Mouse (Mus musculus): Measurements from ENCODE around the gene Calhm4. TPM values are rescaled to one million over a fixed set of nuclear protein-coding genes. Genes with fewer than 3 reads are reported as not detected.

Gene Calhm4
- polyA plus RNA-seq, 1 experiment from 2014 or later: not detected

DNA sequence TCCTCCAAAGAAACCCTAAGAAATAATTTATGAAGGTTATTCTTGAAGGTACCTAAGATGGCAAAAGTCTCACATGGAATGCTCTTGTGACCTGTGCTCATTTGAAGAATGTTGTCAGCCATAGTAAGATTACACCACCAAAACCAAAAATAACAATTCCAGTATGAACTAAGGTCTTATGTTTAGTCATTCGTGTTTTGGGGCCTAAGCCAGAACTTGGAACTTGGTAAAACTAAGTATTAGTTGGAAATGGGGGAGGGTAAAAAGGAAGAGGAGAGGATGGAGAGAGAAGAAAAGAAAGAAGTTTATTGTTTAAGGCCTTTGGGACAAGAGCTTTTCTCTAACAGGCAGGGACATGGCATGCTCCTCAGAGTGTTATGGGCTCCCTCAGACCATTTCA lies 25.5 kb upstream of the Calhm4 start:
- ATAC-seq (ENCODE audit: low FRiP score) (no peak), DNase-seq (ENCODE audit: low spot score, missing footprints) (no peak)
- H3K9ac ChIP-seq (ENCODE audit: low read length): no peak overlapping the region
- 67% methylated on average over 1 of the region's 1 CpGs for WGBS
- H3K27ac ChIP-seq (ENCODE audit: low read depth, low read length): no peak overlapping the region
- H3K36me3 ChIP-seq (ENCODE audit: control insufficient read depth, insufficient read depth, low read length): no peaks in the 10 kb centered on the region
- no peak overlapping the region for H3K4me3 ChIP-seq (ENCODE audit: low read depth, low read length)
- no peaks in the 10 kb centered on the region for H3K4me1 ChIP-seq (ENCODE audit: control insufficient read depth, insufficient read depth, low read length)
- H3K27me3 ChIP-seq (ENCODE audit: control insufficient read depth, insufficient read depth, low read length): no peaks in the 10 kb centered on the region
- H3K4me2 ChIP-seq: no peak overlapping the region
- H3K9me3 ChIP-seq (ENCODE audit: control insufficient read depth, low read length): no peaks in the 10 kb centered on the region

DNA sequence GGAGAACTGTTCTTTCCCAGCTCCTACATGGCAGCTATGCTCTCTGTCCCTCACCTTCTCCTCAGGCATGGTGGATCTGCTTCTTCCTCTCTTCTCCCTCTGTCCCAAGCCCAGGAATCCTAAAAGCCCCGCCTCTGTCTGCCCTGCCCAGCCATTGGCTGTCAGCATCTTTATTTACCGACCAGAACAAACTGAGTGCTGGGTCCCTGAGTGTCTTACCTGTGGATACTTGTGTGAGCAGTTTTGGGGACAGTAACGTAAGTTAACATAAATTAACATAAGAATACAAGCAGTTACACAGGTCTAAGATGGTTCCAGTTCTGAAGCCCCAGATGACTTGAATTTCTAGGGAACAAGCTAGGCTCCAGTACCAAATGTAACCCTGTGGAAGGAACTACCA lies 22.5 kb upstream of the Calhm4 start:
- Histone ChIP-seq H3K4me2 (no peak overlapping the region), H3K36me3 (ENCODE audit: control insufficient read depth, insufficient read depth, low read length) (no peaks in the 10 kb centered on the region), H3K27me3 (ENCODE audit: control insufficient read depth, insufficient read depth, low read length) (no peaks in the 10 kb centered on the region), H3K4me3 (ENCODE audit: low read depth, low read length) (no peak overlapping the region), H3K9ac (ENCODE audit: low read length) (no peak overlapping the region), H3K9me3 (ENCODE audit: control insufficient read depth, low read length) (no peaks in the 10 kb centered on the region), H3K4me1 (ENCODE audit: control insufficient read depth, insufficient read depth, low read length) (no peaks in the 10 kb centered on the region), H3K27ac (ENCODE audit: low read depth, low read length) (no peak overlapping the region)
- DNase-seq (ENCODE audit: low spot score, missing footprints): no peak
- WGBS: 50% methylated on average over 3 of the region's 3 CpGs
- ATAC-seq (ENCODE audit: low FRiP score): no peak

DNA sequence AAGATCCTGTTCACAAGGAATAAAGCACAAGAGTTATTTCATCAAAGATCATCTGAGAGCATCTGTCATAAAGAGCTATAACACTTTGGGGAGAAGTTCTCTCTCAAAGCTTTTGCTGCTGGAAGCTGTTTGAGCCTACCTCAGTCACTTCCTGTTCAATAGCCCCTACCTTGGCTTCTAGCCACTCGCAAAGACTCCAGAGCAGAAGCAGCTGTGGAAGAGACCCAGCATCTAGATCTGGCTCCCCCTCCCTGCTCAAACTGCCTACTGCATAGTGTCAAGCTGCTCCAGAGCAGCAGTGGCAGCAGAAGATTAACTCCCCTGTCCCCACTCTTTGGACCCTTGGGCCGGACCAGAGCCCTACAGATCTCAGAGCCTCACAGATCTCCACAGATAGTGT lies 9.9 kb upstream of the Calhm4 start:
- H3K4me2 ChIP-seq: no peak overlapping the region
- H3K4me3 ChIP-seq (ENCODE audit: low read depth, low read length): no peak overlapping the region
- H3K4me1 ChIP-seq (ENCODE audit: control insufficient read depth, insufficient read depth, low read length): no peaks in the 10 kb centered on the region
- H3K9me3 ChIP-seq (ENCODE audit: control insufficient read depth, low read length): no peaks in the 10 kb centered on the region
- ATAC-seq (ENCODE audit: low FRiP score) (no peak), DNase-seq (ENCODE audit: low spot score, missing footprints) (no peak)
- H3K9ac ChIP-seq (ENCODE audit: low read length): no peak overlapping the region
- 87% methylated on average over 2 of the region's 2 CpGs for WGBS
- no peak overlapping the region for H3K27ac ChIP-seq (ENCODE audit: low read depth, low read length)
- H3K36me3 ChIP-seq (ENCODE audit: control insufficient read depth, insufficient read depth, low read length): no peaks in the 10 kb centered on the region
- no peaks in the 10 kb centered on the region for H3K27me3 ChIP-seq (ENCODE audit: control insufficient read depth, insufficient read depth, low read length)

DNA sequence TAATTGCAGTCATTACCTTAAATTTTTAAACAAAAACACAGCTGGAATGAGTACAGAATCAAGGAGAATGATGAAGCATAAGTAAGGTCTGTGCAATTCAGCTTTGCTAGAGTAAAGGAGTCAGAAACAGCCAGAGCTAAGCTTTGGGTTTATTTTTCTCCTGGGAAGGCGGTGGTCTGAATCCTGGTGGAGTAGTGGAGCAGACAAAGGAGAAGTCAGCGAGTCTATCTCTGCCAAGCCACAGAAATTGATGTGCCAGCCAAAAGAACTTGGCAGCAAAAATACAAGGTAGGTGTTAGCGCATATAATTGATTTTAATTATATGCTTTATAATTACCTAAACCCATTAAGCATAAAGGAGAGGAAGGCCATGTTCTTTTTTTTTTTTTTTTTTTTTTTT lies 6.7 kb downstream of the Calhm4 start, which contains the start of gene Trappc3l:
Gene Trappc3l, plus strand, starts transcription at position 197 of the 400 bp plus-strand sequence.
- ATAC-seq (ENCODE audit: low FRiP score): no peak
- Histone ChIP-seq H3K4me3 (ENCODE audit: low read depth, low read length) (no peak within 1 kb of the TSS), H3K36me3 (ENCODE audit: control insufficient read depth, insufficient read depth, low read length) (no peaks in the 10 kb centered on the region), H3K4me1 (ENCODE audit: control insufficient read depth, insufficient read depth, low read length) (no peaks in the 10 kb centered on the region), H3K9me3 (ENCODE audit: control insufficient read depth, low read length) (no peaks in the 10 kb centered on the region), H3K9ac (ENCODE audit: low read length) (no peak within 1 kb of the TSS), H3K27me3 (ENCODE audit: control insufficient read depth, insufficient read depth, low read length) (no peaks in the 10 kb centered on the region), H3K4me2 (no peak within 1 kb of the TSS), H3K27ac (ENCODE audit: low read depth, low read length) (no peak within 1 kb of the TSS)
- DNase-seq (ENCODE audit: low spot score, missing footprints): no peak
- 81% methylated on average over 3 of the region's 3 CpGs for WGBS

DNA sequence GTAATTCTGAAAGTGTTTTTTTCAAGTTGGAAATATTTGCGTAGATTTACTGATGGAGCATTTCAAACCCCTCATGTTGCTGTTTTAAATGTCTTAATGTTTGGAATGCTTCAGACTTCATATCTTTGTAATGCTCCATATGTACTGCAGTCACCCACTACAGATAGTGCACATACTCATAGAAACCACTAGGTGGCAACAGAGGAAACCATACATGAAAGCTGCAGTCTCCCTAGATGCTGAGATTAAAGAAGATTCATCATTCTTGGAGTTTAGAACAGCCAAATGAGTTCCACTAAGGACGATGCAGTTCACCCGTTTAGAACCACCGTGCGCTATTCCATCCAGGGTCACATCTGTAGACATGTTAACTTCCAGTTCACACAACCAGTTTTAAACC lies 7.5 kb downstream of the Calhm4 start:
- Histone ChIP-seq H3K4me3 (ENCODE audit: low read depth, low read length) (no peak overlapping the region), H3K9ac (ENCODE audit: low read length) (no peak overlapping the region), H3K36me3 (ENCODE audit: control insufficient read depth, insufficient read depth, low read length) (no peaks in the 10 kb centered on the region), H3K9me3 (ENCODE audit: control insufficient read depth, low read length) (no peaks in the 10 kb centered on the region), H3K27ac (ENCODE audit: low read depth, low read length) (no peak overlapping the region), H3K4me1 (ENCODE audit: control insufficient read depth, insufficient read depth, low read length) (no peaks in the 10 kb centered on the region), H3K4me2 (no peak overlapping the region), H3K27me3 (ENCODE audit: control insufficient read depth, insufficient read depth, low read length) (no peaks in the 10 kb centered on the region)
- DNase-seq (ENCODE audit: low spot score, missing footprints) (peak; percentile 85), ATAC-seq (ENCODE audit: low FRiP score) (peak; percentile 75)
- WGBS: 16% methylated on average over 5 of the region's 5 CpGs

DNA sequence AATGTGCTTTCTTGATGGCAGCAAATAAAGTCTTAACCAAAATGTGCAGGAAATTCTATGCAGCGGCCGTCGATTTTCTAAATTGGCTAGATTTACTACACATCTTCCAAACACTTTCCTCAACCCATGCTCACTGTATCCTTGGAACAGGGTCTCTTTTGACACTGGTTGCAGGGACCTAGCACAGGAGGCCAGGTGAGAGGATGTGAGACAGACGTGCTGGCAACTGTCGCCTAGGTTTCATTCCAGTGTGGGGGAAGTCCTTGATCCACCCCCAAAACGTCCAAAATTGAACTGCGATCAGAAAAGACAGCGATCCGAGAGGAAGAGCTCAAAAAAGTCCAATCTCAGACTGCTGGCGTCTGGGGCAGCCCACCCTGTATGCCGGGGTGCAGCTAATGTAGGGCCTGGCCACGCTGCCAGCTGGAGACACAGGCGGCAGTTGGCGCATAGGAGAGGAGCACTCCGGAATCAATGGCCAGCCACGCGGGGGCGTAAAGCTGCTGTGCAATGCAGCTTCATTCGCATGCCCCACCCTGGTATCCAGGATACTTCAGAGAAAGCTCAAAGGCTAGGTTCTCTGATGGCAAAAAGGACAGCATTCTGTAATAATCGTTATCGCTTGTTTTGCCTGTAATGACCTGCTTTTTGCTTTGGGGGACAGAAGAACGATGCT lies 10.3 kb downstream of the Calhm4 start:
- Histone ChIP-seq H3K4me3 (ENCODE audit: low read depth, low read length) (no peak overlapping the region), H3K4me1 (ENCODE audit: control insufficient read depth, insufficient read depth, low read length) (no peaks in the 10 kb centered on the region), H3K36me3 (ENCODE audit: control insufficient read depth, insufficient read depth, low read length) (no peaks in the 10 kb centered on the region), H3K4me2 (peak overlapping the region; percentile 30; the same call in 1 of the 2 replicates), H3K27me3 (ENCODE audit: control insufficient read depth, insufficient read depth, low read length) (no peaks in the 10 kb centered on the region), H3K27ac (ENCODE audit: low read depth, low read length) (no peak overlapping the region), H3K9me3 (ENCODE audit: control insufficient read depth, low read length) (no peaks in the 10 kb centered on the region), H3K9ac (ENCODE audit: low read length) (peak overlapping the region; percentile 20; the same call in 1 of the 2 replicates)
- 22% methylated on average over 22 of the region's 22 CpGs for WGBS
- ATAC-seq (ENCODE audit: low FRiP score) (peak; percentile 87), DNase-seq (ENCODE audit: low spot score, missing footprints) (peak; percentile 94)

DNA sequence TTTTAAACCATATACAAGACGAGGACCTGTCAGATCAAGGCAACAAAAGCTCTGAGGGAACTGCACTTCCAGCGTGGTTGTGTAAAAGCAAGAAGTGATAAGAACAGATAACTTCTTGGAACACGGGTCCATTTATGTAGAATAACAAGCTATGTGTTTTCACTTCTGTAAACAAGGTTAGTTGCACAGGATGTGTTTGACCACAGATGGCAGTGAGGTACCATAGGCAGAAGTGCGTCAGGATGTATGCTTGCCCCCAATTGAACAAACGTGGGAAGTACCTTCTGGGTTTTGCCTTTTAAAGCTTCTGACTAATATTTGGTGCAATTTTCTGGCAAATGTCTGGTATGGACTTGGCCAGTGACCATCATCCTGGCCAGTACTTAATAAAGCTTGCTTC lies 13.8 kb downstream of the Calhm4 start:
- Histone ChIP-seq H3K4me2 (no peak overlapping the region), H3K36me3 (ENCODE audit: control insufficient read depth, insufficient read depth, low read length) (no peaks in the 10 kb centered on the region), H3K9ac (ENCODE audit: low read length) (no peak overlapping the region), H3K27ac (ENCODE audit: low read depth, low read length) (no peak overlapping the region), H3K27me3 (ENCODE audit: control insufficient read depth, insufficient read depth, low read length) (no peaks in the 10 kb centered on the region), H3K4me1 (ENCODE audit: control insufficient read depth, insufficient read depth, low read length) (no peaks in the 10 kb centered on the region), H3K4me3 (ENCODE audit: low read depth, low read length) (no peak overlapping the region), H3K9me3 (ENCODE audit: control insufficient read depth, low read length) (no peaks in the 10 kb centered on the region)
- no peak for DNase-seq (ENCODE audit: low spot score, missing footprints)
- ATAC-seq (ENCODE audit: low FRiP score): no peak
- 82% methylated on average over 5 of the region's 5 CpGs for WGBS

DNA sequence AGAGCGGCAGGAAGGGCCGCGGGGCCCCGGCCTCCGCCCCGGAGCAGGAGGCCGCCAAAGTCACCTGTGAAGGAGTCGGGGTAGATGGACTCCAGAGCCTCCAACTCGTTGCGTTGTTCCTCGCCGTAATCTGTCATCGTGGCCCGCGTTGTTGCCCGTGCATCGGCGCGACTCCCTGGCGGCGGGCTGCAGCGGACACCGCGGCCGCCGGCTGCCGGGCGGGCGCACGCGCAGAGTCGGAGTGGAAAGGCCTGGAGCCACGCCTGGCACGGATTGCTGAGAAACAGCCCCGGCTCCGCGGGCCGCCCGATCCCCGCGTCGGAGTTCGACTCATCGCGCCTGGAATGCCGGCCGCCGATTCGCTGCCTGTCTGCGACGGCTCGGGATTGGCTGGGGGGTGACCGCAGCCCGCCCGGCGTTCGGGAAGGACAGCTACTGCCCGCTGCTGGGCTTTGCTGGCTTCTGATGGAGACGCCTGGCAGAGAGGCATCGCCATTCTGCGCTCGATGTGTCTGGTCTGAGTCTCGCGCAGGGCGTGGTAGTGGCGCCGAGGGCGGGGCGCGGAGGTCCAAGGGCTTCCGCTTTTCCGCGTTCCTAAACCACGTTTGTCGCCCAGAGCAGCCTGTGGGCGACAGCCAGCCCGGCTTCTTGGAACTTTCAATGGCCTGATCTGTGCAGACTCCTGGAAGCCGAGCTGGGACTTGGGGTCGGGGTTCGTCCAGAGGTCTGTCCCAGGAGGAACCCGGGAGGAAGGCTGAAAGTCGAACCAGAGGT lies 24.6 kb downstream of the Calhm4 start, which contains the start of gene Rwdd1:
Gene Rwdd1, minus strand, starts transcription at position 323 of the 774 bp plus-strand sequence.
- WGBS: under 1% methylated on average over 82 of the region's 82 CpGs
- peak within 1 kb of the TSS; percentile 73 for H3K27ac ChIP-seq (ENCODE audit: low read depth, low read length)
- ATAC-seq (ENCODE audit: low FRiP score): peak; percentile 100

DNA sequence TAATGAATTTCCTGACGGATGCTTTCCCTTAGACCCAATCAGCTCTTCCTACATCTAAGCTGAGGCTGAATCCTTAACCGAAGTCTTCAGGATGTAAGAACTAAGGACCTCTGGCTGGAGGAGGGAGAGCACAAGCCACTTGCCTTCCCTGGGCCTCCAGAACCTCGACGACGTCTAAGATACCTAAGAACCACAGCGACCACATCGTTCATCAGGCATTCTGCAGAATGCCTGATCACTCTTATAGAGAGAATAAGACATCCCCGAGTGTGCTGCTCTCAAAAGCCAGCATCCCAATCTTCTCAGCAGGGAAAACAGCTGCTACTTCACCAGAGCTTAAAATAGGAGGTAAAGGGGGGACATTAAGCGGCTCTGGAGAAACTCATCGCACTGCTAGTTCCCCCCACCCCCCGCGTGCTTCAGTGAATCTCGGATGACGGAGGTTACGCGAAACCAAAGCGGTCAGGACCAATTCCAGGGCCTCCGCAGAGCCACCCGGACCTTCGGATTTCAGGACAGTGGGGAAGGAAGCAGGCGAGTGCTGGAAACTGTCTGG lies 25.3 kb downstream of the Calhm4 start:
- under 1% methylated on average over 21 of the region's 21 CpGs for WGBS
- DNase-seq (ENCODE audit: low spot score, missing footprints): peak; percentile 86
- Histone ChIP-seq H3K4me3 (ENCODE audit: low read depth, low read length) (peak overlapping the region; percentile 71), H3K9ac (ENCODE audit: low read length) (peak overlapping the region; percentile 93), H3K4me1 (ENCODE audit: control insufficient read depth, insufficient read depth, low read length) (peaks cover 14% of the 10 kb centered on the region), H3K27ac (ENCODE audit: low read depth, low read length) (peak overlapping the region; percentile 73), H3K4me2 (peak overlapping the region; percentile 78), H3K36me3 (ENCODE audit: control insufficient read depth, insufficient read depth, low read length) (no peaks in the 10 kb centered on the region), H3K27me3 (ENCODE audit: control insufficient read depth, insufficient read depth, low read length) (no peaks in the 10 kb centered on the region), H3K9me3 (ENCODE audit: control insufficient read depth, low read length) (no peaks in the 10 kb centered on the region)
- no peak for ATAC-seq (ENCODE audit: low FRiP score)

More for the DNA sequence above, 24.6 kb downstream of the Calhm4 start, which contains the start of gene Rwdd1:
- Histone ChIP-seq H3K36me3 (ENCODE audit: control insufficient read depth, insufficient read depth, low read length) (no peaks in the 10 kb centered on the region), H3K27me3 (ENCODE audit: control insufficient read depth, insufficient read depth, low read length) (no peaks in the 10 kb centered on the region), H3K4me2 (peak within 1 kb of the TSS; percentile 78), H3K9ac (ENCODE audit: low read length) (peak within 1 kb of the TSS; percentile 93), H3K9me3 (ENCODE audit: control insufficient read depth, low read length) (no peaks in the 10 kb centered on the region), H3K4me1 (ENCODE audit: control insufficient read depth, insufficient read depth, low read length) (peaks cover 14% of the 10 kb centered on the region), H3K4me3 (ENCODE audit: low read depth, low read length) (peak within 1 kb of the TSS; percentile 71)
- DNase-seq (ENCODE audit: low spot score, missing footprints): peak; percentile 99

Measured in midbrain, embryonic 11.5 days (tissue).